Mouse (Mus musculus) heart, embryonic 16.5 days (tissue): ENCODE measurements around the gene Ephb2. TPM values are rescaled to one million over a fixed set of nuclear protein-coding genes. Genes with fewer than 3 reads are reported as not detected.

ENCODE experiments used
- ATAC-seq: fragments of 200-750 bp; cut with Nextera tagmentation; replicated peaks from 2 replicates; pipeline ENCODE4 v1.8.0; 2017; ENCODE audit warnings: moderate number of reproducible peaks; ENCODE audit not compliant: insufficient read depth, low FRiP score; ENCODE audit errors: extremely low read depth
- H3K27ac ChIP-seq: fragments of 300-500 bp; sonication (generic); 2 replicates; pipeline ENCODE4 v1.5.1; 2014; ENCODE audit warnings: mild to moderate bottlenecking, low read length, control low read depth, moderate library complexity
- H3K27me3 ChIP-seq: fragments of 300-500 bp; sonication (generic); 2 replicates; pipeline ENCODE4 v1.6.1; 2014; ENCODE audit warnings: low read length, mixed read lengths; ENCODE audit not compliant: control insufficient read depth, insufficient read depth
- H3K36me3 ChIP-seq: fragments of 300-500 bp; sonication (generic); 2 replicates; pipeline ENCODE4 v1.6.1; 2014; ENCODE audit not compliant: control insufficient read depth, insufficient read depth
- H3K4me1 ChIP-seq: fragments of 300-500 bp; sonication (generic); 2 replicates; pipeline ENCODE4 v1.6.1; 2014; ENCODE audit warnings: low read length, mixed read lengths; ENCODE audit not compliant: control insufficient read depth, insufficient read depth
- H3K4me2 ChIP-seq: fragments of 300-500 bp; sonication (generic); 2 replicates; pipeline ENCODE4 v1.6.1; 2014; ENCODE audit warnings: low read depth, mild to moderate bottlenecking, control low read depth, low read length
- H3K4me3 ChIP-seq: fragments of 300-500 bp; sonication (generic); 2 replicates; pipeline ENCODE4 v1.5.1; 2014; ENCODE audit warnings: mild to moderate bottlenecking, control low read depth, low read length
- H3K9ac ChIP-seq: fragments of 300-500 bp; sonication (generic); 2 replicates; pipeline ENCODE4 v1.6.1; 2014; ENCODE audit warnings: low read length, control low read depth
- H3K9me3 ChIP-seq: fragments of 300-500 bp; sonication (generic); replicated peaks from 2 replicates; pipeline ENCODE4 v1.6.1; 2016; ENCODE audit warnings: low read length; ENCODE audit not compliant: control insufficient read depth
- WGBS: fragments of 180-500 bp; shearing (Covaris S2); extraction: QIAGEN DNeasy Blood & Tissue Kit; methylation state at CpG from one replicate; pipeline ENCODE4 v1.1.7; 2014; 5-methylcytosine and 5-hydroxymethylcytosine counted together
- polyA plus RNA-seq: library from polyadenylated mRNA; unstranded; fragments of >200 nt; fragmentation: Nextera tagmentation; extraction: Ambion mirVana; gene quantifications from 2 replicates; pipeline ENCODE4 v1.2.1, GENCODE M21; 2015

Gene Ephb2
- polyA plus RNA-seq, 1 experiment from 2014 or later = 0.70 TPM

GRCm38 (mm10) chr4:136863517-136863916, 27.7 kb upstream of the Ephb2 start:
- H3K27ac ChIP-seq = no peak overlapping the region
- no peaks in the 10 kb centered on the region for H3K4me1 ChIP-seq
- WGBS = 20% methylated on average over 9 of the region's 9 CpGs
- H3K36me3 ChIP-seq = no peaks in the 10 kb centered on the region
- peaks cover 39% of the 10 kb centered on the region for H3K27me3 ChIP-seq
- no peaks in the 10 kb centered on the region for H3K9me3 ChIP-seq
- ATAC-seq = no peak
- no peak overlapping the region for H3K4me2 ChIP-seq
- no peak overlapping the region for H3K9ac ChIP-seq
- no peak overlapping the region for H3K4me3 ChIP-seq

- Histone ChIP-seq H3K36me3 (no peaks in the 10 kb centered on the region), H3K4me1 (no peaks in the 10 kb centered on the region), H3K9me3 (no peaks in the 10 kb centered on the region), H3K27me3 (peaks cover 39% of the 10 kb centered on the region), H3K4me3 (no peak overlapping the region), H3K27ac (no peak overlapping the region), H3K4me2 (no peak overlapping the region), H3K9ac (no peak overlapping the region)
- ATAC-seq = no peak
- 51% methylated on average over 2 of the region's 2 CpGs for WGBS
Observed at GRCm38 (mm10) chr4:136862411-136862810, 26.6 kb upstream of the Ephb2 start.

- H3K4me1 ChIP-seq = no peaks in the 10 kb centered on the region
- no peak for ATAC-seq
- no peak overlapping the region for H3K27ac ChIP-seq
- no peaks in the 10 kb centered on the region for H3K36me3 ChIP-seq
- no peaks in the 10 kb centered on the region for H3K9me3 ChIP-seq
- WGBS = 11% methylated on average over 17 of the region's 17 CpGs
- no peak overlapping the region for H3K4me2 ChIP-seq
- H3K4me3 ChIP-seq = no peak overlapping the region
- peaks cover 39% of the 10 kb centered on the region for H3K27me3 ChIP-seq
- no peak overlapping the region for H3K9ac ChIP-seq
Observed at GRCm38 (mm10) chr4:136861806-136862205, 26.0 kb upstream of the Ephb2 start.

- ATAC-seq = no peak
- WGBS = 80% methylated on average over 7 of the region's 7 CpGs
- Histone ChIP-seq H3K36me3 (no peaks in the 10 kb centered on the region), H3K4me2 (no peak overlapping the region), H3K27me3 (peaks cover 43% of the 10 kb centered on the region), H3K9ac (no peak overlapping the region), H3K4me3 (no peak overlapping the region), H3K27ac (no peak overlapping the region), H3K9me3 (no peaks in the 10 kb centered on the region), H3K4me1 (no peaks in the 10 kb centered on the region)
Observed at GRCm38 (mm10) chr4:136860022-136860421, 24.2 kb upstream of the Ephb2 start.

- no peak for ATAC-seq
- Histone ChIP-seq H3K27ac (no peak overlapping the region), H3K36me3 (no peaks in the 10 kb centered on the region), H3K4me1 (no peaks in the 10 kb centered on the region), H3K27me3 (peaks cover 11% of the 10 kb centered on the region), H3K9me3 (no peaks in the 10 kb centered on the region), H3K9ac (no peak overlapping the region), H3K4me3 (no peak overlapping the region), H3K4me2 (no peak overlapping the region)
- WGBS = 27% methylated on average over 6 of the region's 6 CpGs
Observed at GRCm38 (mm10) chr4:136855081-136855480, 19.3 kb upstream of the Ephb2 start.

GRCm38 (mm10) chr4:136852989-136853388, 17.2 kb upstream of the Ephb2 start:
- Histone ChIP-seq H3K27ac (no peak overlapping the region), H3K36me3 (no peaks in the 10 kb centered on the region), H3K4me1 (no peaks in the 10 kb centered on the region), H3K4me2 (no peak overlapping the region), H3K4me3 (no peak overlapping the region), H3K9me3 (no peaks in the 10 kb centered on the region), H3K9ac (no peak overlapping the region), H3K27me3 (peaks cover 8% of the 10 kb centered on the region; the same call in 1 of the 2 replicates)
- WGBS = 77% methylated on average over 12 of the region's 12 CpGs
- no peak for ATAC-seq

- H3K4me2 ChIP-seq = no peak overlapping the region
- H3K4me3 ChIP-seq = no peak overlapping the region
- WGBS = 52% methylated on average over 5 of the region's 5 CpGs
- H3K36me3 ChIP-seq = no peaks in the 10 kb centered on the region
- no peak for ATAC-seq
- no peak overlapping the region for H3K9ac ChIP-seq
- no peaks in the 10 kb centered on the region for H3K9me3 ChIP-seq
- H3K4me1 ChIP-seq = no peaks in the 10 kb centered on the region
- H3K27ac ChIP-seq = no peak overlapping the region
- peaks cover 8% of the 10 kb centered on the region; the same call in 1 of the 2 replicates for H3K27me3 ChIP-seq
Observed at GRCm38 (mm10) chr4:136852119-136852518, 16.3 kb upstream of the Ephb2 start.

- H3K27me3 ChIP-seq = peaks cover 8% of the 10 kb centered on the region; the same call in 1 of the 2 replicates
- no peak for ATAC-seq
- 62% methylated on average over 4 of the region's 4 CpGs for WGBS
Observed at GRCm38 (mm10) chr4:136848565-136848964, 12.8 kb upstream of the Ephb2 start.

GRCm38 (mm10) chr4:136847166-136847565, 11.4 kb upstream of the Ephb2 start:
- H3K36me3 ChIP-seq = no peaks in the 10 kb centered on the region
- H3K9ac ChIP-seq = no peak overlapping the region
- H3K4me2 ChIP-seq = no peak overlapping the region
- no peak overlapping the region for H3K27ac ChIP-seq
- H3K27me3 ChIP-seq = peaks cover 12% of the 10 kb centered on the region; the same call in 1 of the 2 replicates
- H3K4me1 ChIP-seq = no peaks in the 10 kb centered on the region
- H3K4me3 ChIP-seq = no peak overlapping the region
- ATAC-seq = no peak
- H3K9me3 ChIP-seq = no peaks in the 10 kb centered on the region
- 73% methylated on average over 6 of the region's 6 CpGs for WGBS

More at GRCm38 (mm10) chr4:136848565-136848964, 12.8 kb upstream of the Ephb2 start:
- Histone ChIP-seq H3K4me1 (no peaks in the 10 kb centered on the region), H3K27ac (no peak overlapping the region), H3K36me3 (no peaks in the 10 kb centered on the region), H3K9me3 (no peaks in the 10 kb centered on the region), H3K4me2 (no peak overlapping the region), H3K4me3 (no peak overlapping the region), H3K9ac (no peak overlapping the region)
